Mouse (Mus musculus): ENCODE data around the gene Ak2.

DNA sequence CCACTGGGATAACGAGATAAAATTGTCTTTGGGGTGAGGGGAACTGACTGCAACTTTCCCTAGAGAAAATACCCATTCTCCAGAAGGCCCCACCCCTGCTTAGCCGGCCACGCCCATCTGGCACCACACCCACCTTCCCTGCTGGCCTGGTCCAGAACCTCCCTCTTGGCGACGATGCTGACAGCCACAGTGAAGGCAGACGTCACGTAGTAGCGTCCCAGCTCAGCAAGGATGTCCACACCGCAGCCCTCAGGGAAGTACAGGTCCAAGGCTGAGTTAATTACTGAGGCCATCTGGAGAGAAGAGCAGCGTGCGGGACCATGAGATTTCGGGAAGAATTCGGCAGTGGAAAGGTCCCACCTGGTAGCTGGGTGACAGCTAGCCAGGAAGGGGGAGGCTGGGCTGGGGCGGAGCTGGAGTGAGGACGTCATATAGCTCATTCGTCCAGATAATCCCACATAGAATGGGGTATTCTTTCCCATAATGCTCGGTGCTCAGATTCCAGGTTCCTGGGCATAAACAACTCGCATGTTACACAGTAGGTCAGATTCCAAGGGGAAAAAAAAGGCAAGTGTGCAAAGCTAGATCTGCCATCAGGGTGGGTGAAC lies 44.3 kb upstream of the Ak2 start:
- TF ChIP-seq EP300 (IDR thresholded peaks at IDR 0.05; ENCODE audit: insufficient read depth, low read depth, low read length) (no peak), POLR2A (IDR thresholded peaks at IDR 0.05; ENCODE audit: insufficient read depth, low read length) (no peak), CTCF (IDR thresholded peaks at IDR 0.05; ENCODE audit: low read depth, low read length) (no peak)
